Comparison of ENCODE assay signal across 9 mouse cellular contexts in the genomic region with DNA sequence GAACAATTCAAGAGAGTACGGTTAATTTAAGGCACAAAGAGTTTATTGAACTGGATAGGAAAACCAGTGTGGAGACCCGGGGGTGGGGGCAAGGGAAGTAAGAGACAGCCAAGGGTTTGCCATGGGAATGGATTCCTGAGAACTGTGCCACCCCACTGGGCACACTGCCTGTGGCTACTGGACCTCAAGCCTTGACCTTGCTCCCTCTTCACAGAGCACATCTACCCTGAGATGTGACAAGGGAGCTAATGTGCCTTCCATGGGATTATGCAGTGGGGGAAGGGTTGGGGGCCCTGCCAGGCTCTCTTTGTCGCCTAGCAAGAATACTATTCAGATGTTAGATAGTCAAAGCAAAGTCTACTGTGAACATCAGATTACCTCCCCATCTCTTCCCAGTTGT.
DNase-seq lines count a peak whose midpoint lies in the region; ATAC-seq lines count a peak whose summit lies in the region.
"Had no signal": no experiment of that assay in that cellular context is flagged by ENCODE, and none has a peak within 500 bp of the region (broad histone marks: within the 10 kb centered on the region; RNA-seq: fewer than 3 reads in every experiment).

No protein-coding gene starts in this region.

- no peaks in the 10 kb centered on the region for H3K4me1 ChIP-seq in embryonic facial prominence, embryonic 14.5 days (ENCODE audit: control insufficient read depth, insufficient read depth, low read length)
- peaks cover 17% of the 10 kb centered on the region for H3K4me1 ChIP-seq in midbrain, embryonic 13.5 days (replicated peaks)
- H3K4me1 ChIP-seq in heart, embryonic 12.5 days (replicated peaks), result no peaks in the 10 kb centered on the region

- peak; percentile 62; the same call in 1 of the 2 replicates for ATAC-seq in embryonic facial prominence, embryonic 14.5 days (ENCODE audit: low read depth)
- ATAC-seq in midbrain, embryonic 13.5 days, result peak; percentile 90
- ATAC-seq in heart, embryonic 12.5 days (ENCODE audit: insufficient number of reproducible peaks, low FRiP score), result no peak
- no peak for ATAC-seq in megakaryocyte progenitor cell, adult 5-6 weeks (replicated peaks; ENCODE audit: poor library complexity)
- ATAC-seq: activated CD4-positive, CD25-positive, alpha-beta regulatory T cell, adult 4 months had no signal

- no peak overlapping the region for H3K9ac ChIP-seq in embryonic facial prominence, embryonic 14.5 days (ENCODE audit: low read depth, low read length)
- no peak overlapping the region for H3K9ac ChIP-seq in midbrain, embryonic 13.5 days (replicated peaks)
- H3K9ac ChIP-seq in heart, embryonic 12.5 days, result no peak overlapping the region

- no peaks in the 10 kb centered on the region for H3K27me3 ChIP-seq in embryonic facial prominence, embryonic 14.5 days (replicated peaks; ENCODE audit: control insufficient read depth, insufficient read depth, low read length)
- no peaks in the 10 kb centered on the region for H3K27me3 ChIP-seq in midbrain, embryonic 13.5 days
- H3K27me3 ChIP-seq in heart, embryonic 12.5 days (replicated peaks), result no peaks in the 10 kb centered on the region

- H3K4me3 ChIP-seq in embryonic facial prominence, embryonic 14.5 days (ENCODE audit: low read depth, low read length), result no peak overlapping the region
- H3K4me3 ChIP-seq in midbrain, embryonic 13.5 days (replicated peaks), result no peak overlapping the region
- H3K4me3 ChIP-seq in heart, embryonic 12.5 days, result no peak overlapping the region

- 73% methylated on average over 3 of the region's 3 CpGs for WGBS in embryonic facial prominence, embryonic 14.5 days
- 43% methylated on average over 3 of the region's 3 CpGs for WGBS in midbrain, embryonic 13.5 days
- 77% methylated on average over 3 of the region's 3 CpGs for WGBS in heart, embryonic 12.5 days

- peaks cover 7% of the 10 kb centered on the region for H3K9me3 ChIP-seq in embryonic facial prominence, embryonic 14.5 days (ENCODE audit: control insufficient read depth, low read length)
- H3K9me3 ChIP-seq in midbrain, embryonic 13.5 days, result no peaks in the 10 kb centered on the region
- 0 out of 2 replicates have a peak, but pooled peaks cover 7% of the 10 kb centered on the region for H3K9me3 ChIP-seq in heart, embryonic 12.5 days (replicated peaks)

- no peaks in the 10 kb centered on the region for H3K36me3 ChIP-seq in embryonic facial prominence, embryonic 14.5 days (ENCODE audit: control insufficient read depth, insufficient read depth, low read length)
- no peaks in the 10 kb centered on the region for H3K36me3 ChIP-seq in midbrain, embryonic 13.5 days
- H3K36me3 ChIP-seq in heart, embryonic 12.5 days, result no peaks in the 10 kb centered on the region

- H3K4me2 ChIP-seq in embryonic facial prominence, embryonic 14.5 days (ENCODE audit: low read depth, low read length), result no peak overlapping the region
- H3K4me2 ChIP-seq in midbrain, embryonic 13.5 days (replicated peaks), result no peak overlapping the region
- H3K4me2 ChIP-seq in heart, embryonic 12.5 days, result no peak overlapping the region

- intact Hi-C loops in heart, postnatal 10 days (cut with DNase I), result no loop called here

- H3K27ac ChIP-seq in embryonic facial prominence, embryonic 14.5 days (replicated peaks; ENCODE audit: low read depth, low read length), result no peak overlapping the region
- H3K27ac ChIP-seq in midbrain, embryonic 13.5 days, result peak overlapping the region; percentile 69
- no peak overlapping the region for H3K27ac ChIP-seq in heart, embryonic 12.5 days (ENCODE audit: poor library complexity, severe bottlenecking)

- peak; percentile 21 for DNase-seq in brain, adult 2 months (ENCODE audit: low read depth, low spot score)
- no peak for DNase-seq in embryonic facial prominence, embryonic 14.5 days (ENCODE audit: low spot score)
- peak; percentile 30 to 66 for DNase-seq in layer of hippocampus, adult 18-20 months (ENCODE audit: low spot score in 2 of 2)
- no peak for DNase-seq in testis, postnatal 14 days (ENCODE audit: low spot score)
- DNase-seq in heart, postnatal 10 days, result no peak

Comparison
In these comparisons a context has a peak if more than half of its experiments do, and no peak if none do; other contexts are left out.
1. DNase-seq: peak in brain, adult 2 months (single experiment) and layer of hippocampus, adult 18-20 months (2 of 2); none in embryonic facial prominence, embryonic 14.5 days (single experiment), testis, postnatal 14 days (single experiment) and heart, postnatal 10 days (0 of 2).
2. ATAC-seq: peak in embryonic facial prominence, embryonic 14.5 days (single experiment) and midbrain, embryonic 13.5 days (single experiment); none in heart, embryonic 12.5 days (single experiment) and megakaryocyte progenitor cell, adult 5-6 weeks (single experiment).